Mouse (Mus musculus) ES-Bruce4 (cell line): ENCODE data around the gene Ctbp2. TPM values are rescaled to one million over a fixed set of nuclear protein-coding genes. Genes with fewer than 3 reads are reported as not detected.

ENCODE experiments used
- H3K27ac ChIP-seq: 2 replicates; pipeline ENCODE4 v1.5.1; 2012; ENCODE audit warnings: low read length, inconsistent platforms; ENCODE audit not compliant: insufficient read depth
- H3K27me3 ChIP-seq: 2 replicates; pipeline ENCODE4 v1.6.1; 2012; ENCODE audit warnings: mild to moderate bottlenecking, low read length, inconsistent platforms; ENCODE audit not compliant: control insufficient read depth, poor library complexity, insufficient read depth, severe bottlenecking
- H3K36me3 ChIP-seq: 2 replicates; pipeline ENCODE4 v1.6.1; 2012; ENCODE audit warnings: inconsistent platforms, mild to moderate bottlenecking, low read length, moderate library complexity; ENCODE audit not compliant: control insufficient read depth, poor library complexity, insufficient read depth, severe bottlenecking
- H3K4me1 ChIP-seq: one replicate; pipeline ENCODE4 v1.8.1; 2011; ENCODE audit warnings: low read length; ENCODE audit not compliant: control insufficient read depth, insufficient read depth
- H3K4me3 ChIP-seq: 2 replicates; pipeline ENCODE4 v1.5.1; 2011; ENCODE audit warnings: low read depth, mild to moderate bottlenecking, low read length
- H3K9ac ChIP-seq: 2 replicates; pipeline ENCODE4 v1.6.1; 2012; ENCODE audit warnings: low read depth, mild to moderate bottlenecking, inconsistent platforms; ENCODE audit not compliant: poor library complexity, severe bottlenecking
- H3K9me3 ChIP-seq: replicated peaks from 2 replicates; pipeline ENCODE4 v1.6.1; 2012; ENCODE audit warnings: mild to moderate bottlenecking, low read length, inconsistent platforms; ENCODE audit not compliant: control insufficient read depth, poor library complexity, insufficient read depth, severe bottlenecking
- CTCF ChIP-seq: IDR thresholded peaks from one replicate; pipeline ENCODE4 v1.8.1; 2011; ENCODE audit warnings: low read depth, low read length
- EP300 ChIP-seq: IDR thresholded peaks from 2 replicates; pipeline ENCODE4 v1.6.1; 2011; ENCODE audit warnings: low read depth, low read length; ENCODE audit not compliant: insufficient read depth
- POLR2A ChIP-seq: IDR thresholded peaks from one replicate; pipeline ENCODE4 v1.8.1; 2011; ENCODE audit warnings: low read length; ENCODE audit not compliant: insufficient read depth
- polyA plus RNA-seq: library from polyadenylated mRNA; stranded (reverse); fragments of >200 nt; gene quantifications from 2 replicates; pipeline ENCODE4 v1.2.4, GENCODE M21; 2011; ENCODE audit warnings: low read depth; ENCODE audit not compliant: missing spikeins, insufficient read depth, insufficient read length

Gene Ctbp2
- polyA plus RNA-seq, 1 experiment, result 218 TPM

DNA sequence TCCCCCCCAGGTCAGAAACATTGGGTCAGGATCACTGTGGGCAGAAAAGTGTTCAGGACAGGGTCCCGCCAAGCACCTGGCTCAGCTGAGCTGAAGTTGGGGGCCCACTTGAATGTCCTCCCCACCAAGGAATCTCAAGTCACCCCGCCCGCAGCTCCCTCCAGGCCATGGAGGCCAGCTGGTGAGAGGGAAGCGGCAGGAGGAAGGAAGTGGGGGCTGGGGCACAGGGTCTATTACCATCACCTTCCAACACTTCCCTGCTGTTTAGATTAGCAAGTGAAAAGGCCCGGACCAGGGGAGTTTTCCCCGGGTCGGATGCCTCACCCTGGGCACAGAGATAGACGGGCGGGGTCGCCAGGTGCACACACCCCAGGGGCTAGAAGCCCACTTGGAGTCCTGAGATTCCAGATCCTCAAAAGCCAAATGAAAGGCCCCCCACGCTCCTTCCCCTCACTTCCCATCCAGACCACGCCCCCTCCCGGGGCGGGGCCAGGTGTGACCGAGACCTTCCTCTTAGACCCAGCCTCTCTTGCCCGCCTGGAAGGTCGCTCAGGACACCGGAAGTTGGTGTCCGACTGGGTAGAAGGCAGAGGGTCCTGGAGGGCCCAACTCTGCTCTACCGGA is 9.2 kb downstream of the Ctbp2 start:
- TF ChIP-seq EP300, result peak; percentile 99
- TF ChIP-seq POLR2A, result no peak
- H3K9me3 ChIP-seq, result no peaks in the 10 kb centered on the region
- H3K27me3 ChIP-seq, result no peaks in the 10 kb centered on the region
- H3K4me1 ChIP-seq, result peaks cover 3% of the 10 kb centered on the region
- peaks cover 11% of the 10 kb centered on the region; the same call in 1 of the 2 replicates for H3K36me3 ChIP-seq
- peak overlapping the region; percentile 57 for H3K4me3 ChIP-seq
- peak overlapping the region; percentile 98 for H3K9ac ChIP-seq
- H3K27ac ChIP-seq, result peak overlapping the region; percentile 100

DNA sequence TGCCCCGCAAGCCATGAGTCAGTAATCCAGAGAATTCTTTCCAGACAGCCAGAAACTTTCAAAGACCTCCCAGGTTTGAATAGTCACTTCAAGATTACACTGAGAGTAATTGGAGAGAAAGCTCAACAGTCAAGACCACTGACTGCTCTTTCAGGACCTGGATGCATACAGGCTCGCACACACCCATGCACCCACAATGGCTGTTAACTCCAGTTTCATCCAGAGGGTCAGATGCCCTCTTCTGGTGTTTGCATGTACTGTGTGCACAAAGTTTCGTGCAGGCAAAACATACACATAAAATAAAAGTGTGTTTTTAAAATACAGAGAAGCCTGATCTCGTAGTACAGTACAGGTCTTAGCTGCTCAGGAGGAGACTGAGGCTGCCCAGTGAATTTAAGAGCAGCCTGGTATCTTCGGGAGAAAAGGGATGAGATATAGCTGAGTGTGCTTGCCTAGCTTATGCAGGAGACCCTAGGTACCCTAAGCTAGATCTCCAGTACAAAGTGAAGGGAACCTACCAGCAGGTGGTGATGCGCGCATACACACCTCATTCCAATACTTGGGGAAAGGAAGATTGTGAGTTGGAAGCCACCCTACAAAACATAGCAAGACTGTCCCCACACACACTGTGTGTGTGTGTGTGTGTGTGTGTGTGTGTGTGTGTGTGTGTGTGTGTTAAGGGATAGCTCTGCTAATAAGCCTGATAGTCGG is 10.8 kb downstream of the Ctbp2 start:
- no peaks in the 10 kb centered on the region for H3K9me3 ChIP-seq
- peak overlapping the region; percentile 45 for H3K4me3 ChIP-seq
- peaks cover 5% of the 10 kb centered on the region for H3K4me1 ChIP-seq
- no peaks in the 10 kb centered on the region for H3K27me3 ChIP-seq
- no peak for TF ChIP-seq POLR2A
- peak; percentile 19 for TF ChIP-seq CTCF
- TF ChIP-seq EP300, result 0 out of 2 replicates have a peak, but pooled peaks have one; percentile 49
- H3K9ac ChIP-seq, result peak overlapping the region; percentile 62
- peak overlapping the region; percentile 100 for H3K27ac ChIP-seq
- peaks cover 17% of the 10 kb centered on the region; the same call in 1 of the 2 replicates for H3K36me3 ChIP-seq

DNA sequence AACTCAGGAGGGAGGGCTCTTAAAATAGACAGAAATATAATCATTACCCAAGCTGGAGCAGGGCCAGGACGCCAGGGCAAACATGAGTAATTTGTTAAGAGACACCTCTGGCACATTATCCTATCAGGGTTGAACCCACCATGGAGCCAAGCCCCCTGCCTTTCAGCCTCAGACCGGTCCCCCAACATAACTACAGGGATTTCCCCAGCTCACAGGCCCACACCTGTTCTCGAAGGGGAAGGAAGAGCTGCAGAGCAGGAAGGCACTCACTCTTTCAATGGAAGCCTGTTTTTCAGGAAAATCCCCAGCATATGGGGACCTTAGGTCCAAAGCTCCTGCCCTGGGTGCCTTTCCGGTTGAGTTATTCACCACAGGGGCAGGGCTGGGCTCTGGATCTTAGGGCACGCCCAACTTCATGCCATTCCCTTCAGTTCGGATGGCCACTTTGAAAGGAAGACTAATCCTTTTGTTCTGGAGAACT is 11.8 kb downstream of the Ctbp2 start:
- Histone ChIP-seq H3K9me3 (no peaks in the 10 kb centered on the region), H3K36me3 (peaks cover 14% of the 10 kb centered on the region; the same call in 1 of the 2 replicates), H3K4me3 (peak overlapping the region; percentile 50), H3K9ac (peak overlapping the region; percentile 62), H3K27me3 (no peaks in the 10 kb centered on the region), H3K4me1 (peaks cover 5% of the 10 kb centered on the region), H3K27ac (peak overlapping the region; percentile 100)
- TF ChIP-seq CTCF (no peak), POLR2A (no peak), EP300 (peak; percentile 94)

DNA sequence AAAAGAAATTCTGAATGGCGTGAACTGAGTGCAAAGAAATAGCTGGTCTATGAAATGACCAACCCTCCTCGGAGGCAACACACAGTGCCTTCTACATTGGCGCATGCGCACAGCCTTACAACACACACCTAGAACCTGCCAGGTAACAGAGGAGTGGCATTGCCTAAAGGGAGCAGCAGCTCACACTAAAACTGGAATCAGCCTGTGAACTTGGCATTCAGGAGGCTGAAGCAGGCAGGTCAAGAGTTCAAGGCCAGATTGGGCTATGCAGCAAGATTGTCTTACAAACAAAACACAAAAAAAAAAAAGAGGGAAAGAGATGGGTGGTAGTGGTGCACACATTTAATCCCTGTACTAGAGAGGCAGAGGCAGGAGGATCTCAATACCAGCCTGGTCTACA is 14.7 kb downstream of the Ctbp2 start:
- no peak for TF ChIP-seq CTCF
- TF ChIP-seq EP300, result peak; percentile 34; the same call in 1 of the 2 replicates
- no peaks in the 10 kb centered on the region for H3K27me3 ChIP-seq
- H3K9ac ChIP-seq, result no peak overlapping the region
- peaks cover 7% of the 10 kb centered on the region for H3K4me1 ChIP-seq
- H3K27ac ChIP-seq, result 0 out of 2 replicates have a peak overlapping the region, but pooled peaks have one; percentile 0
- peaks cover 15% of the 10 kb centered on the region for H3K36me3 ChIP-seq
- no peaks in the 10 kb centered on the region for H3K9me3 ChIP-seq
- no peak overlapping the region for H3K4me3 ChIP-seq

DNA sequence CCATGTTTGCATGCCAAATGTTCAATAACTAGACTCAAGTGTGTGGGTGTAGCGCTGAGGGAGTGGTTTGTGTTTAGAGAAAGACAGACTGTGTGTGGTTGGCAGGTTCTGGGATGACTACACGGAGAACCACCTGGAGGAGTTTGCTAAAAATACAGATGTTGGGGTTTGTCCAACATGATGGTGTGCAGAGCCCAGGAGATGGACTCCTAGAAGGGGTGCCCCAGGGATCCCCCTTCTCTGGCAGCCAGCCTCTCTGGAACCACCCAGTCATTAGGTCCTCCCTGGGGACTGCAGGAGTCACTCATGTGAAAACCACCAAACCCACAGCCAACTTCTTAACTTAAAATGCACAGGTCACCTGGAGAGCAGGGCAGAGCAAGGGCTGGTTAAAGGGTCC is 15.5 kb downstream of the Ctbp2 start:
- Histone ChIP-seq H3K27me3 (no peaks in the 10 kb centered on the region), H3K36me3 (peaks cover 11% of the 10 kb centered on the region), H3K4me1 (peaks cover 7% of the 10 kb centered on the region), H3K27ac (0 out of 2 replicates have a peak overlapping the region, but pooled peaks have one; percentile 0), H3K9me3 (no peaks in the 10 kb centered on the region), H3K4me3 (no peak overlapping the region), H3K9ac (0 out of 2 replicates have a peak overlapping the region, but pooled peaks have one; percentile 6)
- no peak for TF ChIP-seq CTCF
- TF ChIP-seq EP300, result no peak
- TF ChIP-seq POLR2A, result no peak

DNA sequence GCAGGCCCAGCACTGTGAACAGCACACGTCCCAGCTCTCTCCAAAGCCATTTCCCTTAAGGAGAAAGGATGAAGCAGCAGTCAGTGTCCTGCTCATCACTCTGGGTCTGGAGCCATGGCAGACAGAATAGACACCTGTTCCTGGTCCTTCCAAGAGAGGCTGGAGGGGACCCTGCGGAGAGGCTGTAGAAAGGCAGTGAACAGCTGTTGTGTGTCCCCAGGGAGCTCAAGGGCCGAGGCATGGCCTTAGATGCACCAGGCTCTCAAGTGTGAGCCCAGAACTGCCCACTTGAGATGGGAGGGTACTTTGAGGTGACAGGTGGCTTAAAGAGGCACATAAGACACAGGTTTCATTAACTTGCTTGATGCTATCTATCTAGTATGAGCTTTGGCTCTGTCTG is 21.6 kb downstream of the Ctbp2 start:
- H3K36me3 ChIP-seq, result peaks cover 10% of the 10 kb centered on the region; the same call in 1 of the 2 replicates
- TF ChIP-seq EP300 (no peak), CTCF (no peak), POLR2A (no peak)
- H3K27me3 ChIP-seq, result no peaks in the 10 kb centered on the region

More for the DNA sequence above, 21.6 kb downstream of the Ctbp2 start:
- Histone ChIP-seq H3K9ac (no peak overlapping the region), H3K9me3 (no peaks in the 10 kb centered on the region), H3K4me3 (no peak overlapping the region), H3K27ac (0 out of 2 replicates have a peak overlapping the region, but pooled peaks have one; percentile 8), H3K4me1 (peaks cover 13% of the 10 kb centered on the region)
